ENCODE assay signal across 17 mouse cellular contexts in the genomic region with DNA sequence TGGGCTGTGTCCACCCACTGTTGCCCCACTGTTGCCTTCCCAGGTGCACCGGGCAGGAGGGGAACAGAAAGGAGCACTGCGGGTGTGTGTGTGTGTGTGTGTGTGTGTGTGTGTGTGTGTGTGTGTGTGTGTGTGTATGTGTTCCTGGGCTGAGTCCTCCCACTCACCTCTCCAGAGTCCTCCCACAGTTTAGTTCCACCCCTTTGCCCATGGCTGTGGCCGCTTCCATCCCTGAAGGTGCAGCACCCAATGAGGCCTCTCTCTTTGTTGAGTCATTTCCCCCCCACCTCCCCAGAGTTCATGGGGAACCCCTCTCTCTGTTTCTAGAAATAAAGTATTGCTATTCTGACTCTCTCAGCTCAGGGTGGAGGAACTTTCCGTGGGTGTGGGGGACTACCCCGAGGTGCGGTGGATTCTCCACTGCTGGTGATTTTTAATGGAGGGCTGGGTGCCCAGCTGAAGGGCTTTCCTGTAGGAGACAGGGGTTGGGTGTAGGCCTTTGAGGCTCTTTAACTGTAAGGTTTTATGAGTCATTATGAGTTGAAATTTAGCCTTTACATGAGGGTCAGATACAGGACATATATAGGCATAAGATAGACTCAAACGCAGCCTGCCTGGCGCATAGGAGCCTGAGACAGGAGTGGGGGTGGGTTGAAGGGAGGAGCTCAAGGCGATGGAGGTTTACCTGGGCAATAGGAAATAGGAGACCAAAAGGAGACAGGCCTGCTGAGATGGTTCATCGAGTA. TPM values are rescaled to one million over a fixed set of nuclear protein-coding genes. Genes with fewer than 3 reads are reported as not detected.
DNase-seq lines count a peak whose midpoint lies in the region; ATAC-seq and TF ChIP-seq lines count a peak whose summit lies in the region.
"Had no signal": no experiment of that assay in that cellular context is flagged by ENCODE, and none has a peak within 500 bp of the region (broad histone marks: within the 10 kb centered on the region; RNA-seq: fewer than 3 reads in every experiment).

No protein-coding gene starts in this region.

- no peak for TF ChIP-seq CTCF in thymus, adult 2 months (IDR thresholded peaks at IDR 0.05; ENCODE audit: borderline replicate concordance, control insufficient read depth, extremely low read depth, insufficient read depth, low read length, poor library complexity)

- peak; percentile 41 for DNase-seq in forebrain, embryonic 11.5 days (ENCODE audit: low spot score)
- no peak for DNase-seq in forebrain, embryonic 10.5 days (ENCODE audit: extremely low spot score, low spot score)
- peak; percentile 80 for DNase-seq in CD4-positive, CD25-positive, alpha-beta regulatory T cell, adult 2 months (ENCODE audit: low read depth, low spot score)
- peak; percentile 35 for DNase-seq in thymus, adult 2 months
- no peak for DNase-seq in gastrocnemius, postnatal 14 days
- DNase-seq in embryonic facial prominence, embryonic 10.5 days (ENCODE audit: low spot score), result no peak
- no peak for DNase-seq in heart, postnatal 25 days (ENCODE audit: low spot score)
- DNase-seq: adrenal gland, postnatal 36 days; cerebellum, adult 11-12 months; gastrocnemius, postnatal 25 days; kidney, postnatal 10 days; layer of hippocampus, postnatal 36 days; lung, postnatal 36 days had no signal

- no peak for TF ChIP-seq POLR2A in thymus, adult 2 months (IDR thresholded peaks at IDR 0.05; ENCODE audit: control insufficient read depth, extremely low read depth, insufficient read depth, low read length, poor library complexity)

- H3K4me2 ChIP-seq in forebrain, embryonic 11.5 days (ENCODE audit: low read depth, low read length, severe bottlenecking), result no peak overlapping the region
- H3K4me2 ChIP-seq: hindbrain, embryonic 15.5 days; limb, embryonic 12.5 days had no signal

- ATAC-seq in forebrain, embryonic 11.5 days (replicated peaks; ENCODE audit: low FRiP score), result no peak
- peak; percentile 70 for ATAC-seq in inflammation-experienced regulatory T-cells, adult 6 months
- ATAC-seq: Patski had no signal

- H3K36me3 ChIP-seq in forebrain, embryonic 11.5 days (ENCODE audit: control insufficient read depth, insufficient read depth, low read length), result no peaks in the 10 kb centered on the region
- peaks cover 14% of the 10 kb centered on the region for H3K36me3 ChIP-seq in forebrain, embryonic 10.5 days (replicated peaks)
- 0 out of 2 replicates have a peak, but pooled peaks cover 5% of the 10 kb centered on the region for H3K36me3 ChIP-seq in thymus, adult 2 months (ENCODE audit: control insufficient read depth, insufficient read depth, low read length)
- peaks cover 18% of the 10 kb centered on the region for H3K36me3 ChIP-seq in embryonic facial prominence, embryonic 10.5 days (replicated peaks)

- H3K27me3 ChIP-seq in forebrain, embryonic 11.5 days (ENCODE audit: control insufficient read depth, insufficient read depth, low read length), result no peaks in the 10 kb centered on the region
- no peaks in the 10 kb centered on the region for H3K27me3 ChIP-seq in forebrain, embryonic 10.5 days (ENCODE audit: poor library complexity, severe bottlenecking)
- no peaks in the 10 kb centered on the region for H3K27me3 ChIP-seq in thymus, adult 2 months (ENCODE audit: control insufficient read depth, insufficient read depth, low read length)
- no peaks in the 10 kb centered on the region for H3K27me3 ChIP-seq in embryonic facial prominence, embryonic 10.5 days (replicated peaks; ENCODE audit: low read depth, poor library complexity, severe bottlenecking)
- H3K27me3 ChIP-seq: hindbrain, embryonic 15.5 days; limb, embryonic 12.5 days; Patski had no signal

- H3K4me3 ChIP-seq in forebrain, embryonic 11.5 days (ENCODE audit: low read depth, low read length), result no peak overlapping the region
- no peak overlapping the region for H3K4me3 ChIP-seq in forebrain, embryonic 10.5 days
- H3K4me3 ChIP-seq in thymus, adult 2 months (ENCODE audit: control insufficient read depth, insufficient read depth, low read length), result no peak overlapping the region
- H3K4me3 ChIP-seq in embryonic facial prominence, embryonic 10.5 days, result no peak overlapping the region
- H3K4me3 ChIP-seq: hindbrain, embryonic 15.5 days; limb, embryonic 12.5 days had no signal

- H3K9me3 ChIP-seq in forebrain, embryonic 11.5 days (ENCODE audit: control insufficient read depth, low read length), result no peaks in the 10 kb centered on the region
- no peaks in the 10 kb centered on the region for H3K9me3 ChIP-seq in forebrain, embryonic 10.5 days
- no peaks in the 10 kb centered on the region for H3K9me3 ChIP-seq in embryonic facial prominence, embryonic 10.5 days
- H3K9me3 ChIP-seq: hindbrain, embryonic 15.5 days; limb, embryonic 12.5 days had no signal

- WGBS in forebrain, embryonic 11.5 days, result 93% methylated on average over 9 of the region's 10 CpGs
- WGBS in forebrain, embryonic 10.5 days, result 94% methylated on average over 9 of the region's 10 CpGs
- 35% methylated on average over 10 of the region's 10 CpGs for WGBS in thymus, adult 2 months
- WGBS in embryonic facial prominence, embryonic 10.5 days, result 89% methylated on average over 10 of the region's 10 CpGs

- intact Hi-C loops in gastrocnemius, postnatal 14 days (cut with DNase I; ENCODE audit: low total_unique reads), result no loop called here
- intact Hi-C loops in heart, postnatal 25 days (cut with DNase I), result no loop called here

- no peak overlapping the region for H3K9ac ChIP-seq in forebrain, embryonic 11.5 days (ENCODE audit: low read length)
- H3K9ac ChIP-seq: hindbrain, embryonic 15.5 days; limb, embryonic 12.5 days had no signal

- no peak overlapping the region for H3K27ac ChIP-seq in forebrain, embryonic 11.5 days (ENCODE audit: low read depth, low read length)
- H3K27ac ChIP-seq in forebrain, embryonic 10.5 days, result no peak overlapping the region
- H3K27ac ChIP-seq in thymus, adult 2 months (ENCODE audit: control insufficient read depth, insufficient read depth, low read length), result peak overlapping the region; percentile 12; the same call in 1 of the 2 replicates
- no peak overlapping the region for H3K27ac ChIP-seq in embryonic facial prominence, embryonic 10.5 days (replicated peaks)
- H3K27ac ChIP-seq: hindbrain, embryonic 15.5 days; limb, embryonic 12.5 days had no signal

- H3K4me1 ChIP-seq in forebrain, embryonic 11.5 days (replicated peaks; ENCODE audit: control insufficient read depth, insufficient read depth, low read length), result no peaks in the 10 kb centered on the region
- H3K4me1 ChIP-seq in forebrain, embryonic 10.5 days, result peaks cover 8% of the 10 kb centered on the region
- H3K4me1 ChIP-seq in thymus, adult 2 months (replicated peaks; ENCODE audit: control insufficient read depth, insufficient read depth, low read length), result peaks cover 35% of the 10 kb centered on the region
- H3K4me1 ChIP-seq in embryonic facial prominence, embryonic 10.5 days, result peaks cover 8% of the 10 kb centered on the region
- H3K4me1 ChIP-seq: hindbrain, embryonic 15.5 days had no signal

RNA-seq across cellular contexts. Expression of a gene that starts 44.4 kb away (rescaled TPM):
- polyA plus RNA-seq in forebrain, embryonic 11.5 days (2014; fragmentation: Nextera tagmentation; extraction: Ambion mirVana), result 31.5 and 32.2 TPM in 2 replicates
- polyA plus RNA-seq in forebrain, embryonic 10.5 days (2016; fragmentation: Nextera tagmentation; extraction: Ambion mirVana), result 42.7 and 44.1 TPM in 2 replicates
- polyA plus RNA-seq in inflammation-experienced regulatory T-cells, adult 6 months (2017; shearing (Covaris generic)), result 100 to 1,000 TPM in 1 of 3 experiments, 10 to 100 TPM in 2; 88.8 to 145 (median 91.9) TPM
- 79.3 and 84.0 TPM in 2 replicates for polyA plus RNA-seq in thymus, adult 2 months (2012; rRNA removed)
- 1 to 10 TPM; 5.0 to 5.4 TPM for total RNA-seq in gastrocnemius, postnatal 14 days (2021)
- 46.6 and 47.6 TPM in 2 replicates for polyA plus RNA-seq in embryonic facial prominence, embryonic 10.5 days (2016; fragmentation: Nextera tagmentation; extraction: Ambion mirVana)
- total RNA-seq in heart, postnatal 25 days (2021), result 1 to 10 TPM; 5.4 to 6.3 TPM

Comparison
In these comparisons a context has a peak if more than half of its experiments do, and no peak if none do; other contexts are left out.
1. DNase-seq: peak in forebrain, embryonic 11.5 days (single experiment), CD4-positive, CD25-positive, alpha-beta regulatory T cell, adult 2 months (single experiment) and thymus, adult 2 months (single experiment); none in forebrain, embryonic 10.5 days (single experiment), gastrocnemius, postnatal 14 days (single experiment), embryonic facial prominence, embryonic 10.5 days (single experiment) and heart, postnatal 25 days (single experiment).